Mouse (Mus musculus): ENCODE data around the gene Tmco4. TPM values are rescaled to one million over a fixed set of nuclear protein-coding genes. Genes with fewer than 3 reads are reported as not detected.

Gene Tmco4
- polyA plus RNA-seq, 1 experiment from 2014 or later, result 3.0 TPM

GRCm38 (mm10) chr4:139090303-139090940, 117.7 kb downstream of the Tmco4 start:
- Histone ChIP-seq H3K4me3 (ENCODE audit: low read depth, low read length) (no peak overlapping the region), H3K4me2 (no peak overlapping the region), H3K27ac (ENCODE audit: low read depth, low read length) (no peak overlapping the region), H3K27me3 (ENCODE audit: control insufficient read depth, insufficient read depth, low read length) (peaks cover 62% of the 10 kb centered on the region), H3K36me3 (ENCODE audit: control insufficient read depth, insufficient read depth, low read length) (no peaks in the 10 kb centered on the region), H3K9ac (ENCODE audit: low read depth, low read length) (no peak overlapping the region), H3K4me1 (ENCODE audit: control insufficient read depth, insufficient read depth, low read length) (peaks cover 5% of the 10 kb centered on the region; the same call in 1 of the 2 replicates), H3K9me3 (replicated peaks; ENCODE audit: control insufficient read depth, low read length) (no peaks in the 10 kb centered on the region)
- ATAC-seq (replicated peaks; ENCODE audit: insufficient number of reproducible peaks, low FRiP score, low TSS enrichment), result no peak
- 60% methylated on average over 15 of the region's 15 CpGs for WGBS (ENCODE audit: insufficient replicate concordance)

GRCm38 (mm10) chr4:139091066-139091465, 118.4 kb downstream of the Tmco4 start:
- peaks cover 62% of the 10 kb centered on the region for H3K27me3 ChIP-seq (ENCODE audit: control insufficient read depth, insufficient read depth, low read length)
- H3K4me2 ChIP-seq, result no peak overlapping the region
- H3K9me3 ChIP-seq (replicated peaks; ENCODE audit: control insufficient read depth, low read length), result no peaks in the 10 kb centered on the region
- H3K9ac ChIP-seq (ENCODE audit: low read depth, low read length), result no peak overlapping the region
- no peak overlapping the region for H3K4me3 ChIP-seq (ENCODE audit: low read depth, low read length)
- ATAC-seq (replicated peaks; ENCODE audit: insufficient number of reproducible peaks, low FRiP score, low TSS enrichment), result no peak
- WGBS (ENCODE audit: insufficient replicate concordance), result 40% methylated on average over 7 of the region's 7 CpGs
- H3K4me1 ChIP-seq (ENCODE audit: control insufficient read depth, insufficient read depth, low read length), result peaks cover 5% of the 10 kb centered on the region; the same call in 1 of the 2 replicates
- H3K27ac ChIP-seq (ENCODE audit: low read depth, low read length), result no peak overlapping the region
- no peaks in the 10 kb centered on the region for H3K36me3 ChIP-seq (ENCODE audit: control insufficient read depth, insufficient read depth, low read length)

GRCm38 (mm10) chr4:139091478-139092355, 119.0 kb downstream of the Tmco4 start:
- H3K27ac ChIP-seq (ENCODE audit: low read depth, low read length), result no peak overlapping the region
- peak overlapping the region; percentile 67 for H3K4me3 ChIP-seq (ENCODE audit: low read depth, low read length)
- peaks cover 62% of the 10 kb centered on the region for H3K27me3 ChIP-seq (ENCODE audit: control insufficient read depth, insufficient read depth, low read length)
- peak overlapping the region; percentile 72 for H3K9ac ChIP-seq (ENCODE audit: low read depth, low read length)
- 4% methylated on average over 28 of the region's 28 CpGs for WGBS (ENCODE audit: insufficient replicate concordance)
- no peaks in the 10 kb centered on the region for H3K9me3 ChIP-seq (replicated peaks; ENCODE audit: control insufficient read depth, low read length)
- H3K36me3 ChIP-seq (ENCODE audit: control insufficient read depth, insufficient read depth, low read length), result no peaks in the 10 kb centered on the region
- peaks cover 5% of the 10 kb centered on the region; the same call in 1 of the 2 replicates for H3K4me1 ChIP-seq (ENCODE audit: control insufficient read depth, insufficient read depth, low read length)
- ATAC-seq (replicated peaks; ENCODE audit: insufficient number of reproducible peaks, low FRiP score, low TSS enrichment), result no peak
- peak overlapping the region; percentile 99 for H3K4me2 ChIP-seq

- no peak within 1 kb of the TSS for H3K27ac ChIP-seq (ENCODE audit: low read depth, low read length)
Observed at GRCm38 (mm10) chr4:139092356-139093195, 119.9 kb downstream of the Tmco4 start, which contains the start of gene Nbl1. TSS of gene Nbl1 (minus strand) at chr4:139092993.

GRCm38 (mm10) chr4:139093196-139093530, 120.5 kb downstream of the Tmco4 start:
- H3K36me3 ChIP-seq (ENCODE audit: control insufficient read depth, insufficient read depth, low read length), result no peaks in the 10 kb centered on the region
- H3K27ac ChIP-seq (ENCODE audit: low read depth, low read length), result no peak overlapping the region
- H3K27me3 ChIP-seq (ENCODE audit: control insufficient read depth, insufficient read depth, low read length), result peaks cover 55% of the 10 kb centered on the region
- no peaks in the 10 kb centered on the region for H3K9me3 ChIP-seq (replicated peaks; ENCODE audit: control insufficient read depth, low read length)
- H3K4me3 ChIP-seq (ENCODE audit: low read depth, low read length), result peak overlapping the region; percentile 67
- H3K9ac ChIP-seq (ENCODE audit: low read depth, low read length), result peak overlapping the region; percentile 72; the same call in 1 of the 2 replicates
- peak overlapping the region; percentile 99 for H3K4me2 ChIP-seq
- whole genome bisulfite sequencing (ENCODE audit: insufficient replicate concordance), result 25% methylated on average over 13 of the region's 13 CpGs
- ATAC-seq (replicated peaks; ENCODE audit: insufficient number of reproducible peaks, low FRiP score, low TSS enrichment), result no peak
- H3K4me1 ChIP-seq (ENCODE audit: control insufficient read depth, insufficient read depth, low read length), result peaks cover 5% of the 10 kb centered on the region; the same call in 1 of the 2 replicates

More at GRCm38 (mm10) chr4:139092356-139093195, 119.9 kb downstream of the Tmco4 start, which contains the start of gene Nbl1:
- Histone ChIP-seq H3K9ac (ENCODE audit: low read depth, low read length) (peak within 1 kb of the TSS; percentile 72), H3K4me3 (ENCODE audit: low read depth, low read length) (peak within 1 kb of the TSS; percentile 67), H3K9me3 (replicated peaks; ENCODE audit: control insufficient read depth, low read length) (no peaks in the 10 kb centered on the region), H3K4me2 (peak within 1 kb of the TSS; percentile 99), H3K27me3 (ENCODE audit: control insufficient read depth, insufficient read depth, low read length) (peaks cover 59% of the 10 kb centered on the region), H3K36me3 (ENCODE audit: control insufficient read depth, insufficient read depth, low read length) (no peaks in the 10 kb centered on the region), H3K4me1 (ENCODE audit: control insufficient read depth, insufficient read depth, low read length) (peaks cover 5% of the 10 kb centered on the region; the same call in 1 of the 2 replicates)
- no peak; the same call in 1 of the 2 replicates for ATAC-seq (replicated peaks; ENCODE audit: insufficient number of reproducible peaks, low FRiP score, low TSS enrichment)
- under 1% methylated on average over 85 of the region's 105 CpGs for WGBS (ENCODE audit: insufficient replicate concordance)

- H3K4me1 ChIP-seq (ENCODE audit: control insufficient read depth, insufficient read depth, low read length), result peaks cover 5% of the 10 kb centered on the region; the same call in 1 of the 2 replicates
- H3K9me3 ChIP-seq (replicated peaks; ENCODE audit: control insufficient read depth, low read length), result no peaks in the 10 kb centered on the region
- no peaks in the 10 kb centered on the region for H3K36me3 ChIP-seq (ENCODE audit: control insufficient read depth, insufficient read depth, low read length)
- no peak for ATAC-seq (replicated peaks; ENCODE audit: insufficient number of reproducible peaks, low FRiP score, low TSS enrichment)
- H3K4me2 ChIP-seq, result no peak overlapping the region
- WGBS (ENCODE audit: insufficient replicate concordance), result 17% methylated on average over 1 of the region's 1 CpGs
- no peak overlapping the region for H3K27ac ChIP-seq (ENCODE audit: low read depth, low read length)
- H3K4me3 ChIP-seq (ENCODE audit: low read depth, low read length), result no peak overlapping the region
- peaks cover 36% of the 10 kb centered on the region for H3K27me3 ChIP-seq (ENCODE audit: control insufficient read depth, insufficient read depth, low read length)
- no peak overlapping the region for H3K9ac ChIP-seq (ENCODE audit: low read depth, low read length)
Observed at GRCm38 (mm10) chr4:139095406-139095805, 122.7 kb downstream of the Tmco4 start.

GRCm38 (mm10) chr4:139096201-139096600, 123.5 kb downstream of the Tmco4 start:
- peaks cover 29% of the 10 kb centered on the region for H3K27me3 ChIP-seq (ENCODE audit: control insufficient read depth, insufficient read depth, low read length)
- H3K27ac ChIP-seq (ENCODE audit: low read depth, low read length), result no peak overlapping the region
- WGBS (ENCODE audit: insufficient replicate concordance), result 64% methylated on average over 5 of the region's 5 CpGs
- 0 out of 2 replicates have a peak, but pooled peaks cover 2% of the 10 kb centered on the region for H3K4me1 ChIP-seq (ENCODE audit: control insufficient read depth, insufficient read depth, low read length)
- H3K4me2 ChIP-seq, result no peak overlapping the region
- no peak overlapping the region for H3K4me3 ChIP-seq (ENCODE audit: low read depth, low read length)
- no peak overlapping the region for H3K9ac ChIP-seq (ENCODE audit: low read depth, low read length)
- no peak for ATAC-seq (replicated peaks; ENCODE audit: insufficient number of reproducible peaks, low FRiP score, low TSS enrichment)
- H3K36me3 ChIP-seq (ENCODE audit: control insufficient read depth, insufficient read depth, low read length), result no peaks in the 10 kb centered on the region
- no peaks in the 10 kb centered on the region for H3K9me3 ChIP-seq (replicated peaks; ENCODE audit: control insufficient read depth, low read length)

GRCm38 (mm10) chr4:139100326-139100725, 127.6 kb downstream of the Tmco4 start:
- WGBS (ENCODE audit: insufficient replicate concordance), result 91% methylated on average over 8 of the region's 8 CpGs
- Histone ChIP-seq H3K27me3 (ENCODE audit: control insufficient read depth, insufficient read depth, low read length) (no peaks in the 10 kb centered on the region), H3K4me2 (no peak overlapping the region), H3K9ac (ENCODE audit: low read depth, low read length) (no peak overlapping the region), H3K4me3 (ENCODE audit: low read depth, low read length) (no peak overlapping the region), H3K9me3 (replicated peaks; ENCODE audit: control insufficient read depth, low read length) (no peaks in the 10 kb centered on the region), H3K4me1 (ENCODE audit: control insufficient read depth, insufficient read depth, low read length) (no peaks in the 10 kb centered on the region), H3K36me3 (ENCODE audit: control insufficient read depth, insufficient read depth, low read length) (peaks cover 19% of the 10 kb centered on the region), H3K27ac (ENCODE audit: low read depth, low read length) (no peak overlapping the region)
- no peak for ATAC-seq (replicated peaks; ENCODE audit: insufficient number of reproducible peaks, low FRiP score, low TSS enrichment)
